Mouse (Mus musculus): ENCODE results near the gene Prss43. TPM values are rescaled to one million over a fixed set of nuclear protein-coding genes. Genes with fewer than 3 reads are reported as not detected.
A peak's percentile ranks its signal among the peaks of the same experiment; 100 is the strongest.

Prss43 gene
- total and polyA plus RNA-seq, 2 experiments from 2014 or later: 0.31 TPM; not detected in 1

DNA sequence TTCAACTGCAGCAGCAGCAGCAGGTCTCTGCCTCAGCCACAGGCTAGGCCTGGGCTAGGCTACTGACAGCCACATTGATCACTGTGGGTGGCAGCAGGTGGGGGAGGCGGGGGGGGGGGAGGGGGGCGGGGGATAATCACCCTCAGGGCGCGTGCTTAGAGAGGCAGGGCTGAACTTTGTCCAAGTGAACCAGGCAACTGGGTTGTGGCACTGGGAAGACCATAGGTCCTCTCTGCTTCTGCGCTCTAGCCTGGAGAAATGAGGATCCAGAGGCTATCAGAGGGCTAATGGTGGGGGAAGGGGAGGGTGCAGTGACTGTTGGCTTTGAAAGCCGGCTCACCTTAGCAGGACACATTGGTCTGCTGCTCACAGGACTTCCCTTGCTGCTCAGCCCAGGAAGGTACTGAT lies 48.8 kb downstream of the Prss43 start:
- no peak overlapping the region for H3K4me2 ChIP-seq (ENCODE audit: low read depth, low read length, poor library complexity, severe bottlenecking)
- H3K27me3 ChIP-seq (ENCODE audit: insufficient read depth, low read length): no peaks in the 10 kb centered on the region; the same call in 1 of the 2 replicates
- no peaks in the 10 kb centered on the region for H3K36me3 ChIP-seq (ENCODE audit: insufficient read depth, low read length)
- peaks cover 11% of the 10 kb centered on the region; the same call in 1 of the 2 replicates for H3K4me1 ChIP-seq (ENCODE audit: insufficient read depth, low read length)
- H3K27ac ChIP-seq (ENCODE audit: low read depth, low read length): peak overlapping the region; percentile 57; the same call in 1 of the 2 replicates
- 24% methylated on average over 4 of the region's 6 CpGs for WGBS
- H3K9ac ChIP-seq (replicated peaks; ENCODE audit: low read length, poor library complexity, severe bottlenecking): no peak overlapping the region
- ATAC-seq (ENCODE audit: low FRiP score) (no peak), DNase-seq (ENCODE audit: low spot score) (peak; percentile 40)
- no peak overlapping the region for H3K4me3 ChIP-seq (ENCODE audit: low read depth, low read length)
- TF ChIP-seq CTCF (IDR thresholded peaks at IDR 0.05): no peak
- no peaks in the 10 kb centered on the region for H3K9me3 ChIP-seq (ENCODE audit: low read length)

DNA sequence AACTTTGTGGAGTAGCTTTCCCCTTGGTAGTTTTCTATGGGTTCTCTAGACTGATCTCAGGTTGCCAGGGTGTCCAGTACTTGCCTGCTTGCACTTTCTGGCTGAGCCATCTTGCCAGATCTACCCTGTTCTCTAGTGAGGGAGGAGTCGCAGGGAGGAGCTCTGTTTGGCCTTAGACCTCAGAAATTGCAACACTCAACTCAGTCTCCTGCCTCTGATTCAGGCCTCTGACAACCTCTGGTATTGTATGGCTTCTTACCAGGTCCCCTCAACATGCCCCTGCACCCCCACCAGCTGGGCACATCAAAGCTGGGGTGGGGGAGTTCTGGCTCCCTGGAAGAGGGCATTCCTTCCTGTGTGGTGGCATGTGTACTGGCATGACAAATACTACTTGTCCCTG lies 50.9 kb downstream of the Prss43 start:
- Histone ChIP-seq H3K9me3 (ENCODE audit: low read length) (no peaks in the 10 kb centered on the region), H3K27me3 (ENCODE audit: insufficient read depth, low read length) (peaks cover 14% of the 10 kb centered on the region), H3K4me2 (ENCODE audit: low read depth, low read length, poor library complexity, severe bottlenecking) (no peak overlapping the region), H3K9ac (replicated peaks; ENCODE audit: low read length, poor library complexity, severe bottlenecking) (no peak overlapping the region), H3K4me3 (ENCODE audit: low read depth, low read length) (no peak overlapping the region), H3K36me3 (ENCODE audit: insufficient read depth, low read length) (no peaks in the 10 kb centered on the region), H3K27ac (ENCODE audit: low read depth, low read length) (no peak overlapping the region), H3K4me1 (ENCODE audit: insufficient read depth, low read length) (peaks cover 15% of the 10 kb centered on the region)
- 86% methylated on average over 1 of the region's 1 CpGs for WGBS
- DNase-seq (ENCODE audit: low spot score) (no peak), ATAC-seq (ENCODE audit: low FRiP score) (no peak)
- no peak for TF ChIP-seq CTCF (IDR thresholded peaks at IDR 0.05)

DNA sequence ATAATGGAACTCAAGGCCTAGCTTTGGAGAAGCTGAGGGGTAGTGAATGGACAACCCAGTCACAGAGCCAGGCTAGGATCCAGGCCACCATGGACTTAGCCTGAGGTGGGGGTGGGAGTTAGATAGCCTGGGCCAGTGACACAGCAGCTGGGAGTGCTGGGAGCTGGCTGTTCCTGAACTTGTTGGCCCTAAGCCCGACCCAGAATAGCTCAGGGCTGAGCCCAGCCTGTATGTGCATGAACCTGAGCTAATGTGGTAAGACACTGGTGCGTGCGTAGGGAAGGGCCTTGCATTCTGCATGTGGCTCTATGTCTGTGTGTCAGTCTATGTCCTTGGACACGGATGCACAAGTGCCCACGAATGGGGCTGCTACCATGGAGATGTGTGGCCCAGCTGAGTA lies 51.4 kb downstream of the Prss43 start:
- H3K27ac ChIP-seq (ENCODE audit: low read depth, low read length): no peak overlapping the region
- ATAC-seq (ENCODE audit: low FRiP score): peak; percentile 11; the same call in 1 of the 2 replicates

DNA sequence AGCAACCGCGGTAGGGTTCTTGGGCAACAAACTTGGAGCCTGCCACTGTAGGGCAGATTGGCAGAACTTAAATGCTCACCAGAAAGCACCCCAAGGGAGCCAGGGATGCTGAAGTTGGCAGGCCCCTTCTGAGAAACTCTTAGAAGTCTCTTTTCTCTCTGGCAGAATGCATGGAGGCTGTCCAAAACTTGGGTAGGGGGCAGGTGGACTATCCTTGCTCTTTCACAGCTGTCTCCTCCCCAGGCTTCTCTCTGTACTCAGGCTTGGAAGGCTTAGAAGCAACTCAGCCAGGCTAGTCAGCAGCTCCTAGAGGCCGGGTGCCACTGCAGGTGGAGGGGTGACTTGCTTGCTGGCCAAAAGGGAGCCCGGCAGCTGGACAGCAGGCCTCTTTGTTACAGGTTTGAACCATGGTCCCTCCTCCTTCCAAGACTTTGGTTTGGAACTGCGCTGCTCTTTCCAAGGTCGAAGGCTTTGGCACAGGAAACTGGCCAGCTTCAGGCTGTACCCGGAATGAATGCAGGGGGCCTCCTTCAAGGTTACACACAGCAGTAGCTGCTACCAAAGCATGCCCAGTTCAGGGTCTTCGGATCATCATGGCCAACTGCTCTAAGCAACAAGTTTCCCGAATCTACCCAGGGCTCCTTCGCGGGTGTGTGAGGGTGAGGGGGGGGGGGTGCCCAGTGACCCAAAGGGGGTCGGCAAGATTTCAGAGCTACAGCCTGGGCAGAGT lies 52.9 kb downstream of the Prss43 start, which contains the start of gene Als2cl:
Gene Als2cl, plus strand, starts transcription at position 680 of the 730 bp plus-strand sequence.
- ATAC-seq (ENCODE audit: low FRiP score) (peak; percentile 26; the same call in 1 of the 2 replicates), DNase-seq (ENCODE audit: low spot score) (peak; percentile 69)
- Histone ChIP-seq H3K4me3 (ENCODE audit: low read depth, low read length) (peak within 1 kb of the TSS; percentile 59), H3K27me3 (ENCODE audit: insufficient read depth, low read length) (peaks cover 14% of the 10 kb centered on the region), H3K4me2 (ENCODE audit: low read depth, low read length, poor library complexity, severe bottlenecking) (peak within 1 kb of the TSS; percentile 92), H3K9me3 (ENCODE audit: low read length) (no peaks in the 10 kb centered on the region), H3K9ac (replicated peaks; ENCODE audit: low read length, poor library complexity, severe bottlenecking) (peak within 1 kb of the TSS; percentile 25), H3K4me1 (ENCODE audit: insufficient read depth, low read length) (peaks cover 12% of the 10 kb centered on the region), H3K36me3 (ENCODE audit: insufficient read depth, low read length) (no peaks in the 10 kb centered on the region), H3K27ac (ENCODE audit: low read depth, low read length) (peak within 1 kb of the TSS; percentile 26; the same call in 1 of the 2 replicates)
- no peak for TF ChIP-seq CTCF (IDR thresholded peaks at IDR 0.05)
- 14% methylated on average over 12 of the region's 12 CpGs for WGBS

More for the DNA sequence above, 51.4 kb downstream of the Prss43 start:
- TF ChIP-seq CTCF (IDR thresholded peaks at IDR 0.05): no peak
- no peak overlapping the region for H3K4me2 ChIP-seq (ENCODE audit: low read depth, low read length, poor library complexity, severe bottlenecking)
- H3K9me3 ChIP-seq (ENCODE audit: low read length): no peaks in the 10 kb centered on the region
- WGBS: 86% methylated on average over 5 of the region's 5 CpGs
- H3K4me1 ChIP-seq (ENCODE audit: insufficient read depth, low read length): peaks cover 15% of the 10 kb centered on the region
- H3K36me3 ChIP-seq (ENCODE audit: insufficient read depth, low read length): no peaks in the 10 kb centered on the region
- DNase-seq (ENCODE audit: low spot score): peak; percentile 74
- H3K27me3 ChIP-seq (ENCODE audit: insufficient read depth, low read length): peaks cover 14% of the 10 kb centered on the region
- no peak overlapping the region for H3K9ac ChIP-seq (replicated peaks; ENCODE audit: low read length, poor library complexity, severe bottlenecking)
- H3K4me3 ChIP-seq (ENCODE audit: low read depth, low read length): no peak overlapping the region

DNA sequence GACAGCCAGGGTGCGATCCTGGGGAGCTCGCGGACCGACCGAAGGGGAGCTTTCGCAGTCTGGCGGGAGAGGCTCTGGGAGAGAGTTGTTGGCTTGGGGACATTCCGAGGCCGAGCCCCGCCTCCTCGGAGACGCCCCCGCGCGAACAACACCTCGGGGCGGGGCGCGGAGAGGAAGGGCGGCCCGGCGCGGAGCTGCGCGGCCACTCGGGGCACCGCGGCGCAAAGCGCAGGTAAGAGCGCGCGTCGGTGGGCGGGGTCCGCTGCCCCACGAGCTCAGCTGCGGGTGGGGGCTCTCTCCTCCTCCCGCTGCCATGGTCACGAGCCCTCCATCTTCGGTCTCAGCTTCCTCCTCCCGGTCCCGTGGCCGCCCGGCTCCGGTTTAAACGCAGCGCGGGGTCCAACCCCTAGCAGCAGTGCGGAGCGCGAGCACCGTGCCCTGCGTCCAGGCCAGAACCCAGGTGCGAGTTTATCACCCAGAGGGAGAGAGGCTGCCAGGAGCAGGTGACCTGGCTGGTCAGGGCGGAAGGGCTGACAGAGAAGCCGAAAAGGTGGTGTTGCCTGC lies 53.6 kb downstream of the Prss43 start, which contains the start of gene Tmie:
Gene Tmie, minus strand, starts transcription at position 116 of the 564 bp plus-strand sequence.
- no peaks in the 10 kb centered on the region for H3K9me3 ChIP-seq (ENCODE audit: low read length)
- peak within 1 kb of the TSS; percentile 26; the same call in 1 of the 2 replicates for H3K27ac ChIP-seq (ENCODE audit: low read depth, low read length)
- under 1% methylated on average over 50 of the region's 57 CpGs for WGBS
- H3K4me2 ChIP-seq (ENCODE audit: low read depth, low read length, poor library complexity, severe bottlenecking): peak within 1 kb of the TSS; percentile 92
- H3K4me1 ChIP-seq (ENCODE audit: insufficient read depth, low read length): peaks cover 4% of the 10 kb centered on the region
- DNase-seq (ENCODE audit: low spot score) (peak; percentile 40), ATAC-seq (ENCODE audit: low FRiP score) (peak; percentile 52)
- peaks cover 14% of the 10 kb centered on the region for H3K27me3 ChIP-seq (ENCODE audit: insufficient read depth, low read length)
- peak within 1 kb of the TSS; percentile 25 for H3K9ac ChIP-seq (replicated peaks; ENCODE audit: low read length, poor library complexity, severe bottlenecking)
- H3K4me3 ChIP-seq (ENCODE audit: low read depth, low read length): peak within 1 kb of the TSS; percentile 59
- no peaks in the 10 kb centered on the region for H3K36me3 ChIP-seq (ENCODE audit: insufficient read depth, low read length)
- no peak for TF ChIP-seq CTCF (IDR thresholded peaks at IDR 0.05)

DNA sequence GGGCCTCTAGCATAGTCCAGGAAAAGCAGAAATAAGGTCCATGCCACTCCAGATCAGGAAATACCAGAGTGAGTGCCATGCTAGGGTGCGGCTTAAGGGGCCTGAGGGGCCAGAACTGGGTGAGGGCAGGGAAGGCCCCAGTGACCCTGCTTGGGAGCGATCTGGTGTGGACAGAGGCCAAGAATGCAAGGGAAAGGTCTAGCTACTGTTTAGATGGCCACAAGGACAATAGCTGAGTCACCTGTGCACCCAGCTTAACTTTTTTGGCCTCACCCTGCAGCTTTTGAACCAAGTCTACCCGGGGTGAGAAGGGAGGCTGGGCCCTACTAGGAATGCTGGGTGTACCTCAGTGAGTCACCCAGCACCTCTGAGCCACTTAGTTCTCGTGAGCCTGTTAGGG lies 54.3 kb downstream of the Prss43 start:
- H3K9ac ChIP-seq (replicated peaks; ENCODE audit: low read length, poor library complexity, severe bottlenecking): peak overlapping the region; percentile 25; the same call in 1 of the 2 replicates

More for the DNA sequence above, 54.3 kb downstream of the Prss43 start:
- Histone ChIP-seq H3K36me3 (ENCODE audit: insufficient read depth, low read length) (no peaks in the 10 kb centered on the region), H3K9me3 (ENCODE audit: low read length) (no peaks in the 10 kb centered on the region), H3K4me1 (ENCODE audit: insufficient read depth, low read length) (peaks cover 4% of the 10 kb centered on the region), H3K27ac (ENCODE audit: low read depth, low read length) (no peak overlapping the region), H3K27me3 (ENCODE audit: insufficient read depth, low read length) (peaks cover 14% of the 10 kb centered on the region), H3K4me3 (ENCODE audit: low read depth, low read length) (peak overlapping the region; percentile 59), H3K4me2 (ENCODE audit: low read depth, low read length, poor library complexity, severe bottlenecking) (peak overlapping the region; percentile 92)
- TF ChIP-seq CTCF (IDR thresholded peaks at IDR 0.05): no peak
- ATAC-seq (ENCODE audit: low FRiP score): no peak
- 69% methylated on average over 4 of the region's 4 CpGs for WGBS
- DNase-seq (ENCODE audit: low spot score): no peak

Other genes with a start within 250 kb of the Prss43 start
- gene Nradd, start 202.2 kb upstream of the Prss43 start, total RNA-seq (2014; rRNA removed): 20.9 and 23.2 TPM in 2 replicates
- gene Nradd, start 202.2 kb upstream of the Prss43 start, polyA plus RNA-seq (2015; fragmentation: Nextera tagmentation; extraction: Ambion mirVana): 17.4 and 20.6 TPM in 2 replicates
- gene Nbeal2, start 172.5 kb upstream of the Prss43 start, total RNA-seq (2014; rRNA removed): 9.3 and 11.5 TPM in 2 replicates
- 3.9 and 4.0 TPM in 2 replicates for gene Nbeal2, start 172.5 kb upstream of the Prss43 start, polyA plus RNA-seq (2015; fragmentation: Nextera tagmentation; extraction: Ambion mirVana)
- gene Ccdc12, start 170.2 kb upstream of the Prss43 start, total RNA-seq (2014; rRNA removed): 25.0 and 51.6 TPM in 2 replicates
- 102 and 106 TPM in 2 replicates for gene Ccdc12, start 170.2 kb upstream of the Prss43 start, polyA plus RNA-seq (2015; fragmentation: Nextera tagmentation; extraction: Ambion mirVana)
- 0.66 TPM in 1 of 2 replicates, not detected in the other for gene Myl3, start 84.8 kb upstream of the Prss43 start, total RNA-seq (2014; rRNA removed)
- gene Myl3, start 84.8 kb upstream of the Prss43 start, polyA plus RNA-seq (2015; fragmentation: Nextera tagmentation; extraction: Ambion mirVana): 0.29 TPM in 1 of 2 replicates, not detected in the other
- gene Pth1r, start 79.5 kb upstream of the Prss43 start, total RNA-seq (2014; rRNA removed): 14.6 and 20.8 TPM in 2 replicates
- gene Pth1r, start 79.5 kb upstream of the Prss43 start, polyA plus RNA-seq (2015; fragmentation: Nextera tagmentation; extraction: Ambion mirVana): 7.9 and 8.3 TPM in 2 replicates
- gene Prss42, start 28.5 kb upstream of the Prss43 start, total RNA-seq (2014; rRNA removed): not detected in 2 replicates
- gene Prss42, start 28.5 kb upstream of the Prss43 start, polyA plus RNA-seq (2015; fragmentation: Nextera tagmentation; extraction: Ambion mirVana): not detected in 2 replicates
- not detected in 2 replicates for gene Prss44, start 12.7 kb upstream of the Prss43 start, total RNA-seq (2014; rRNA removed)
- not detected in 2 replicates for gene Prss44, start 12.7 kb upstream of the Prss43 start, polyA plus RNA-seq (2015; fragmentation: Nextera tagmentation; extraction: Ambion mirVana)
- 1.2 TPM in 1 of 2 replicates, not detected in the other for gene Prss45, start 7.9 kb downstream of the Prss43 start, total RNA-seq (2014; rRNA removed)
- 0.46 and 0.54 TPM in 2 replicates for gene Prss45, start 7.9 kb downstream of the Prss43 start, polyA plus RNA-seq (2015; fragmentation: Nextera tagmentation; extraction: Ambion mirVana)
- gene Prss46, start 17.8 kb downstream of the Prss43 start, total RNA-seq (2014; rRNA removed): not detected in 2 replicates
- gene Prss46, start 17.8 kb downstream of the Prss43 start, polyA plus RNA-seq (2015; fragmentation: Nextera tagmentation; extraction: Ambion mirVana): 0.12 TPM in 1 of 2 replicates, not detected in the other
- 0.57 and 1.0 TPM in 2 replicates for gene Prss50, start 31.3 kb downstream of the Prss43 start, total RNA-seq (2014; rRNA removed)
- 1.3 and 1.5 TPM in 2 replicates for gene Prss50, start 31.3 kb downstream of the Prss43 start, polyA plus RNA-seq (2015; fragmentation: Nextera tagmentation; extraction: Ambion mirVana)
- 5.8 and 9.0 TPM in 2 replicates for gene Als2cl, start 53.2 kb downstream of the Prss43 start, total RNA-seq (2014; rRNA removed)
- gene Als2cl, start 53.2 kb downstream of the Prss43 start, polyA plus RNA-seq (2015; fragmentation: Nextera tagmentation; extraction: Ambion mirVana): 1.2 and 1.6 TPM in 2 replicates
- 3.7 and 7.6 TPM in 2 replicates for gene Tmie, start 53.4 kb downstream of the Prss43 start, total RNA-seq (2014; rRNA removed)
- 6.6 and 7.6 TPM in 2 replicates for gene Tmie, start 53.4 kb downstream of the Prss43 start, polyA plus RNA-seq (2015; fragmentation: Nextera tagmentation; extraction: Ambion mirVana)
- gene Fam240a, start 90.2 kb downstream of the Prss43 start, total RNA-seq (2014; rRNA removed): not detected in 2 replicates
- not detected in 2 replicates for gene Fam240a, start 90.2 kb downstream of the Prss43 start, polyA plus RNA-seq (2015; fragmentation: Nextera tagmentation; extraction: Ambion mirVana)
- gene Tdgf1, start 119.5 kb downstream of the Prss43 start, total RNA-seq (2014; rRNA removed): not detected in 2 replicates
- not detected in 2 replicates for gene Tdgf1, start 119.5 kb downstream of the Prss43 start, polyA plus RNA-seq (2015; fragmentation: Nextera tagmentation; extraction: Ambion mirVana)
- 0.28 and 0.93 TPM in 2 replicates for gene Lrrc2, start 124.9 kb downstream of the Prss43 start, total RNA-seq (2014; rRNA removed)
- gene Lrrc2, start 124.9 kb downstream of the Prss43 start, polyA plus RNA-seq (2015; fragmentation: Nextera tagmentation; extraction: Ambion mirVana): 1.1 TPM in 2 replicates
- not detected in 2 replicates for gene Rtp3, start 163.9 kb downstream of the Prss43 start, total RNA-seq (2014; rRNA removed)
- 0.06 TPM in 1 of 2 replicates, not detected in the other for gene Rtp3, start 163.9 kb downstream of the Prss43 start, polyA plus RNA-seq (2015; fragmentation: Nextera tagmentation; extraction: Ambion mirVana)
- 0.93 TPM in 1 of 2 replicates, not detected in the other for gene Ltf, start 192.6 kb downstream of the Prss43 start, total RNA-seq (2014; rRNA removed)
- 0.82 and 1.4 TPM in 2 replicates for gene Ltf, start 192.6 kb downstream of the Prss43 start, polyA plus RNA-seq (2015; fragmentation: Nextera tagmentation; extraction: Ambion mirVana)
- gene Ccrl2, start 230.8 kb downstream of the Prss43 start, total RNA-seq (2014; rRNA removed): 0.82 and 0.85 TPM in 2 replicates
- gene Ccrl2, start 230.8 kb downstream of the Prss43 start, polyA plus RNA-seq (2015; fragmentation: Nextera tagmentation; extraction: Ambion mirVana): 1.1 and 1.2 TPM in 2 replicates